Mouse (Mus musculus): ENCODE results near the gene Tmem144. TPM values are rescaled to one million over a fixed set of nuclear protein-coding genes. Genes with fewer than 3 reads are reported as not detected.
A peak's percentile ranks its signal among the peaks of the same experiment; 100 is the strongest.

Tmem144 gene
- polyA plus RNA-seq, 1 experiment from 2014 or later: 1.3 TPM

- no peak overlapping the region for H3K4me3 ChIP-seq (ENCODE audit: low read depth, low read length)
- no peaks in the 10 kb centered on the region for H3K9me3 ChIP-seq (replicated peaks; ENCODE audit: control insufficient read depth, low read length, poor library complexity, severe bottlenecking)
- 17% methylated on average over 11 of the region's 11 CpGs for WGBS
- peak; percentile 36; the same call in 1 of the 2 replicates for ATAC-seq
- no peak overlapping the region for H3K27ac ChIP-seq (ENCODE audit: low read length)
- no peaks in the 10 kb centered on the region for H3K36me3 ChIP-seq (ENCODE audit: control insufficient read depth, insufficient read depth, low read length)
- H3K27me3 ChIP-seq (ENCODE audit: control insufficient read depth, insufficient read depth, low read depth, low read length): no peaks in the 10 kb centered on the region
- H3K9ac ChIP-seq (ENCODE audit: low read depth, low read length): no peak overlapping the region
- 0 out of 2 replicates have a peak, but pooled peaks cover 2% of the 10 kb centered on the region for H3K4me1 ChIP-seq (ENCODE audit: control insufficient read depth, insufficient read depth, low read length)
- H3K4me2 ChIP-seq (ENCODE audit: low read length): peak overlapping the region; percentile 19
These were observed 68.2 kb downstream of the Tmem144 start for GRCm38 (mm10) chr3:79784362-79784736.

- Histone ChIP-seq H3K4me1 (ENCODE audit: control insufficient read depth, insufficient read depth, low read length) (0 out of 2 replicates have a peak, but pooled peaks cover 2% of the 10 kb centered on the region), H3K4me2 (ENCODE audit: low read length) (peak overlapping the region; percentile 19), H3K27me3 (ENCODE audit: control insufficient read depth, insufficient read depth, low read depth, low read length) (no peaks in the 10 kb centered on the region), H3K9ac (ENCODE audit: low read depth, low read length) (no peak overlapping the region), H3K4me3 (ENCODE audit: low read depth, low read length) (no peak overlapping the region), H3K36me3 (ENCODE audit: control insufficient read depth, insufficient read depth, low read length) (no peaks in the 10 kb centered on the region), H3K9me3 (replicated peaks; ENCODE audit: control insufficient read depth, low read length, poor library complexity, severe bottlenecking) (no peaks in the 10 kb centered on the region), H3K27ac (ENCODE audit: low read length) (no peak overlapping the region)
- 47% methylated on average over 10 of the region's 10 CpGs for WGBS
- peak; percentile 54; the same call in 1 of the 2 replicates for ATAC-seq
These were observed 68.8 kb downstream of the Tmem144 start for GRCm38 (mm10) chr3:79783630-79784361.

GRCm38 (mm10) chr3:79772701-79773100, 79.9 kb downstream of the Tmem144 start:
- ATAC-seq: no peak
- WGBS: 79% methylated on average over 2 of the region's 2 CpGs
- no peak overlapping the region for H3K4me3 ChIP-seq (ENCODE audit: low read depth, low read length)
- no peak overlapping the region for H3K27ac ChIP-seq (ENCODE audit: low read length)
- no peaks in the 10 kb centered on the region for H3K4me1 ChIP-seq (ENCODE audit: control insufficient read depth, insufficient read depth, low read length)
- no peaks in the 10 kb centered on the region for H3K36me3 ChIP-seq (ENCODE audit: control insufficient read depth, insufficient read depth, low read length)
- H3K4me2 ChIP-seq (ENCODE audit: low read length): no peak overlapping the region
- H3K9me3 ChIP-seq (replicated peaks; ENCODE audit: control insufficient read depth, low read length, poor library complexity, severe bottlenecking): no peaks in the 10 kb centered on the region
- no peak overlapping the region for H3K9ac ChIP-seq (ENCODE audit: low read depth, low read length)
- no peaks in the 10 kb centered on the region for H3K27me3 ChIP-seq (ENCODE audit: control insufficient read depth, insufficient read depth, low read depth, low read length)

Other genes with a start within 250 kb of the Tmem144 start
- gene 4930579G24Rik, start 223.7 kb downstream of the Tmem144 start, polyA plus RNA-seq (2015; fragmentation: Nextera tagmentation; extraction: Ambion mirVana): 5.3 and 6.4 TPM in 2 replicates
- gene Etfdh, start 223.3 kb downstream of the Tmem144 start, polyA plus RNA-seq (2015; fragmentation: Nextera tagmentation; extraction: Ambion mirVana): 39.4 and 40.8 TPM in 2 replicates
- 0.05 and 0.14 TPM in 2 replicates for gene Rxfp1, start 114.9 kb downstream of the Tmem144 start, polyA plus RNA-seq (2015; fragmentation: Nextera tagmentation; extraction: Ambion mirVana)
- gene Fam198b, start 31.8 kb upstream of the Tmem144 start, polyA plus RNA-seq (2015; fragmentation: Nextera tagmentation; extraction: Ambion mirVana): 0.59 and 0.80 TPM in 2 replicates

All from midbrain, embryonic 16.5 days (tissue).